Mouse (Mus musculus) embryonic facial prominence, embryonic 10.5 days (tissue): ENCODE results near the gene Sfmbt2. TPM values are rescaled to one million over a fixed set of nuclear protein-coding genes. Genes with fewer than 3 reads are reported as not detected.

Source experiments
- DNase-seq: peaks from one replicate; pipeline ENCODE4 v3.0.0-alpha.2; 2017; ENCODE audit warnings: low spot score
- H3K27ac ChIP-seq: fragments of 300-500 bp; sonication (generic); replicated peaks from 2 replicates; pipeline ENCODE4 v1.5.1; 2016; ENCODE audit warnings: mild to moderate bottlenecking
- H3K27me3 ChIP-seq: fragments of 300-500 bp; sonication (generic); replicated peaks from 2 replicates; pipeline ENCODE4 v1.6.1; 2016; ENCODE audit warnings: low read depth, mild to moderate bottlenecking; ENCODE audit not compliant: poor library complexity, severe bottlenecking
- H3K36me3 ChIP-seq: fragments of 300-500 bp; sonication (generic); replicated peaks from 2 replicates; pipeline ENCODE4 v1.6.1; 2016; ENCODE audit warnings: mild to moderate bottlenecking, moderate library complexity
- H3K4me1 ChIP-seq: fragments of 300-500 bp; sonication (generic); 2 replicates; pipeline ENCODE4 v1.6.1; 2016
- H3K4me3 ChIP-seq: fragments of 300-500 bp; sonication (generic); 2 replicates; pipeline ENCODE4 v1.5.1; 2016; ENCODE audit warnings: mild to moderate bottlenecking, moderate library complexity
- H3K9me3 ChIP-seq: fragments of 300-500 bp; sonication (generic); 2 replicates; pipeline ENCODE4 v1.6.1; 2016; ENCODE audit warnings: mild to moderate bottlenecking
- WGBS: fragments of 180-500 bp; shearing (Covaris S2); methylation state at CpG from one replicate; pipeline ENCODE4 v1.1.7; 2016; 5-methylcytosine and 5-hydroxymethylcytosine counted together
- microRNA counts: library from miRNA; unstranded; fragments of <30 nt; microRNA quantifications from one replicate; lab custom pipeline; 2017
- microRNA-seq: library from miRNA; unstranded; fragments of <30 nt; microRNA quantifications from one replicate; pipeline ENCODE4, GENCODE M21; 2017
- polyA plus RNA-seq: library from polyadenylated mRNA; unstranded; fragments of >200 nt; fragmentation: Nextera tagmentation; extraction: Ambion mirVana; gene quantifications from 2 replicates; pipeline ENCODE4 v1.2.1, GENCODE M21; 2016

Gene Sfmbt2
- polyA plus RNA-seq, 1 experiment from 2014 or later = 1.3 TPM

GRCm38 (mm10) chr2:10583103-10583502, 212.8 kb downstream of the Sfmbt2 start:
- 70% methylated on average over 5 of the region's 5 CpGs for whole genome bisulfite sequencing
- DNase-seq = no peak

GRCm38 (mm10) chr2:10591310-10591709, 221.0 kb downstream of the Sfmbt2 start:
- WGBS = 84% methylated on average over 5 of the region's 5 CpGs

More at GRCm38 (mm10) chr2:10583103-10583502, 212.8 kb downstream of the Sfmbt2 start:
- Histone ChIP-seq H3K4me1 (no peaks in the 10 kb centered on the region), H3K4me3 (no peak overlapping the region), H3K27ac (no peak overlapping the region), H3K27me3 (no peaks in the 10 kb centered on the region), H3K36me3 (no peaks in the 10 kb centered on the region), H3K9me3 (no peaks in the 10 kb centered on the region)

GRCm38 (mm10) chr2:10615500-10615899, 245.2 kb downstream of the Sfmbt2 start:
- no peak for DNase-seq
- 86% methylated on average over 2 of the region's 2 CpGs for WGBS
- no peaks in the 10 kb centered on the region for H3K27me3 ChIP-seq
- no peaks in the 10 kb centered on the region for H3K4me1 ChIP-seq
- no peaks in the 10 kb centered on the region for H3K9me3 ChIP-seq
- no peaks in the 10 kb centered on the region for H3K36me3 ChIP-seq
- no peak overlapping the region for H3K27ac ChIP-seq
- H3K4me3 ChIP-seq = no peak overlapping the region

More at GRCm38 (mm10) chr2:10591310-10591709, 221.0 kb downstream of the Sfmbt2 start:
- DNase-seq = no peak
- Histone ChIP-seq H3K36me3 (no peaks in the 10 kb centered on the region), H3K9me3 (no peaks in the 10 kb centered on the region), H3K27me3 (no peaks in the 10 kb centered on the region), H3K4me3 (no peak overlapping the region), H3K4me1 (no peaks in the 10 kb centered on the region), H3K27ac (no peak overlapping the region)

MicroRNAs within 50 kb of the gene (microRNA counts, 519-probe panel; counts per million panel counts)
- microRNA mmu-miR-297a+mmu-miR-466f+mmu-miR-669b (lab: Ali Mortazavi, UCI) (188 counts per million, percentile 57 among the panel's probes with 10 or more counts), microRNA mmu-miR-297b-3p (lab: Ali Mortazavi, UCI) (188 counts per million, percentile 57 among the panel's probes with 10 or more counts), microRNA mmu-miR-297b-5p (lab: Ali Mortazavi, UCI) (188 counts per million, percentile 57 among the panel's probes with 10 or more counts), microRNA mmu-miR-297c (lab: Ali Mortazavi, UCI) (188 counts per million, percentile 57 among the panel's probes with 10 or more counts), microRNA mmu-miR-466a-3p+mmu-miR-466b-3-3p (lab: Ali Mortazavi, UCI) (4,250 counts per million, percentile 79 among the panel's probes with 10 or more counts), microRNA mmu-miR-466a-5p+mmu-miR-466e-5p (lab: Ali Mortazavi, UCI) (188 counts per million, percentile 57 among the panel's probes with 10 or more counts), microRNA mmu-miR-466c-5p (lab: Ali Mortazavi, UCI) (188 counts per million, percentile 57 among the panel's probes with 10 or more counts), microRNA mmu-miR-466d-3p (lab: Ali Mortazavi, UCI) (188 counts per million, percentile 57 among the panel's probes with 10 or more counts), microRNA mmu-miR-466d-5p (lab: Ali Mortazavi, UCI) (188 counts per million, percentile 57 among the panel's probes with 10 or more counts), microRNA mmu-miR-466f-5p (lab: Ali Mortazavi, UCI) (188 counts per million, percentile 57 among the panel's probes with 10 or more counts), microRNA mmu-miR-466g (lab: Ali Mortazavi, UCI) (3,944 counts per million, percentile 76 among the panel's probes with 10 or more counts), microRNA mmu-miR-466h (lab: Ali Mortazavi, UCI) (188 counts per million, percentile 57 among the panel's probes with 10 or more counts), microRNA mmu-miR-466l (lab: Ali Mortazavi, UCI) (1,954 counts per million, percentile 61 among the panel's probes with 10 or more counts), microRNA mmu-miR-467a (lab: Ali Mortazavi, UCI) (1,954 counts per million, percentile 61 among the panel's probes with 10 or more counts), microRNA mmu-miR-467b (lab: Ali Mortazavi, UCI) (188 counts per million, percentile 57 among the panel's probes with 10 or more counts), microRNA mmu-miR-467c (lab: Ali Mortazavi, UCI) (188 counts per million, percentile 57 among the panel's probes with 10 or more counts), microRNA mmu-miR-467d (lab: Ali Mortazavi, UCI) (188 counts per million, percentile 57 among the panel's probes with 10 or more counts), microRNA mmu-miR-467e (lab: Ali Mortazavi, UCI) (1,366 counts per million, percentile 58 among the panel's probes with 10 or more counts), microRNA mmu-miR-669a (lab: Ali Mortazavi, UCI) (4,144 counts per million, percentile 78 among the panel's probes with 10 or more counts), microRNA mmu-miR-669e (lab: Ali Mortazavi, UCI) (188 counts per million, percentile 57 among the panel's probes with 10 or more counts), microRNA mmu-miR-669f (lab: Ali Mortazavi, UCI) (3,049 counts per million, percentile 69 among the panel's probes with 10 or more counts), microRNA mmu-miR-669g (lab: Ali Mortazavi, UCI) (188 counts per million, percentile 57 among the panel's probes with 10 or more counts), microRNA mmu-miR-669h-5p (lab: Ali Mortazavi, UCI) (188 counts per million, percentile 57 among the panel's probes with 10 or more counts), microRNA mmu-miR-669i (lab: Ali Mortazavi, UCI) (188 counts per million, percentile 57 among the panel's probes with 10 or more counts), microRNA mmu-miR-669j (lab: Ali Mortazavi, UCI) (2,143 counts per million, percentile 62 among the panel's probes with 10 or more counts), microRNA mmu-miR-669m (lab: Ali Mortazavi, UCI) (188 counts per million, percentile 57 among the panel's probes with 10 or more counts), microRNA mmu-miR-669o (lab: Ali Mortazavi, UCI) (188 counts per million, percentile 57 among the panel's probes with 10 or more counts)

Small RNA genes within 50 kb of the gene (microRNA-seq; reads per million reads assigned to microRNA genes)
- gene Gm22051 (not detected), gene Gm22072 (not detected), gene Gm22091 (not detected), gene Gm22166 (not detected), gene Gm22239 (not detected), gene Gm22626 (not detected), gene Gm22635 (not detected), gene Gm22677 (not detected), gene Gm22678 (not detected), gene Gm22775 (not detected), gene Gm22925 (1.2 reads per million), gene Gm23108 (not detected), gene Gm23288 (not detected), gene Gm23542 (not detected), gene Gm23569 (not detected), gene Gm23571 (not detected), gene Gm23578 (not detected), gene Gm23651 (not detected), gene Gm23988 (not detected), gene Gm24028 (not detected), gene Gm24167 (not detected), gene Gm24315 (not detected), gene Gm24342 (not detected), gene Gm24488 (not detected), gene Gm24640 (not detected), gene Gm24673 (not detected), gene Gm24761 (not detected), gene Gm24806 (not detected), gene Gm25022 (not detected), gene Gm25158 (not detected), gene Gm25263 (not detected), gene Gm25285 (not detected), gene Gm25316 (not detected), gene Gm25451 (not detected), gene Gm25673 (not detected), gene Gm25680 (not detected), gene Gm25701 (not detected), gene Gm25753 (not detected), gene Gm25943 (not detected), gene Gm26060 (not detected), gene Gm26073 (not detected), gene Gm26092 (not detected), gene Gm26156 (not detected), gene Gm26229 (not detected), gene Gm26398 (not detected), gene Gm26426 (not detected), gene Gm26431 (not detected), gene Gm26491 (not detected), gene Mir297a-2 (4.6 reads per million, percentile 11 among the genes with 10 or more reads in this experiment), gene Mir297a-3 (not detected), gene Mir297a-4 (not detected), gene Mir297b (0.91 reads per million), gene Mir297c (not detected), gene Mir466 (not detected), gene Mir466b-1 (not detected), gene Mir466b-2 (not detected), gene Mir466b-3 (2.7 reads per million), gene Mir466b-4 (not detected), gene Mir466b-5 (not detected), gene Mir466b-6 (not detected), gene Mir466b-7 (not detected), gene Mir466b-8 (not detected), gene Mir466c-1 (not detected), gene Mir466c-2 (not detected), gene Mir466d (not detected), gene Mir466e (not detected), gene Mir466f-1 (not detected), gene Mir466f-2 (1.2 reads per million), gene Mir466f-3 (not detected), gene Mir466g (1.5 reads per million), gene Mir466h (not detected), gene Mir466l (0.91 reads per million), gene Mir466m (not detected), gene Mir466n (35.4 reads per million, percentile 38 among the genes with 10 or more reads in this experiment), gene Mir466o (not detected), gene Mir466p (not detected), gene Mir467a-1 (2.7 reads per million), gene Mir467a-10 (not detected), gene Mir467a-2 (not detected), gene Mir467a-3 (not detected), gene Mir467a-4 (not detected), gene Mir467a-5 (not detected), gene Mir467a-6 (not detected), gene Mir467a-7 (not detected), gene Mir467a-8 (not detected), gene Mir467a-9 (not detected), gene Mir467b (2.7 reads per million), gene Mir467c (1,914 reads per million, percentile 81 among the genes with 10 or more reads in this experiment), gene Mir467d (1,806 reads per million, percentile 80 among the genes with 10 or more reads in this experiment), gene Mir467e (1,157 reads per million, percentile 75 among the genes with 10 or more reads in this experiment), gene Mir669a-1 (not detected), gene Mir669a-10 (not detected), gene Mir669a-11 (not detected), gene Mir669a-12 (not detected), gene Mir669a-2 (not detected), gene Mir669a-3 (not detected), gene Mir669a-4 (not detected), gene Mir669a-5 (not detected), gene Mir669a-6 (not detected), gene Mir669a-7 (not detected), gene Mir669a-8 (not detected), gene Mir669a-9 (not detected), gene Mir669b (not detected), gene Mir669c (75.0 reads per million, percentile 46 among the genes with 10 or more reads in this experiment), gene Mir669d (not detected), gene Mir669d-2 (not detected), gene Mir669e (32.9 reads per million, percentile 37 among the genes with 10 or more reads in this experiment), gene Mir669f (not detected), gene Mir669g (not detected), gene Mir669h (6.7 reads per million, percentile 17 among the genes with 10 or more reads in this experiment), gene Mir669i (not detected), gene Mir669j (not detected), gene Mir669k (not detected), gene Mir669l (439 reads per million, percentile 67 among the genes with 10 or more reads in this experiment), gene Mir669m-1 (not detected), gene Mir669m-2 (not detected), gene Mir669o (402 reads per million, percentile 66 among the genes with 10 or more reads in this experiment), gene Mir669p-1 (not detected), gene Mir669p-2 (not detected)

Other genes starting within 250 kb of the Sfmbt2 start
- 0.06 and 0.15 TPM in 2 replicates for gene Itih2, start 239.1 kb upstream of the Sfmbt2 start, polyA plus RNA-seq
- gene Itih5, start 216.9 kb upstream of the Sfmbt2 start, polyA plus RNA-seq = 3.7 and 4.4 TPM in 2 replicates